Mouse (Mus musculus) hematopoietic stem cell, adult 5-6 weeks (primary cell): ENCODE measurements around the gene Stim2. TPM values are rescaled to one million over a fixed set of nuclear protein-coding genes. Genes with fewer than 3 reads are reported as not detected.

Experiments used
- ATAC-seq, 2 experiments: fragments of 125-278 bp in 1 of 2; replicated peaks in 1 of 2; 2 replicates each; pipeline ENCODE4 v1.8.0; 2016 to 2017; ENCODE audit warnings: inconsistent platforms in 2 of 2, mild to moderate bottlenecking in 2 of 2, moderate number of reproducible peaks in 2 of 2, low read depth in 1 of 2, moderate TSS enrichment in 1 of 2; ENCODE audit not compliant: low FRiP score in 2 of 2, poor library complexity in 2 of 2, severe bottlenecking in 2 of 2, insufficient read depth in 1 of 2, low TSS enrichment in 1 of 2
- total RNA-seq: library from RNA; stranded (forward); fragments of 172-1452, 232-1000 nt; gene quantifications from 2 replicates; pipeline ENCODE4 v1.2.3, GENCODE M21; 2017

Gene Stim2
- total RNA-seq, 1 experiment from 2014 or later: 24.5 TPM

DNA sequence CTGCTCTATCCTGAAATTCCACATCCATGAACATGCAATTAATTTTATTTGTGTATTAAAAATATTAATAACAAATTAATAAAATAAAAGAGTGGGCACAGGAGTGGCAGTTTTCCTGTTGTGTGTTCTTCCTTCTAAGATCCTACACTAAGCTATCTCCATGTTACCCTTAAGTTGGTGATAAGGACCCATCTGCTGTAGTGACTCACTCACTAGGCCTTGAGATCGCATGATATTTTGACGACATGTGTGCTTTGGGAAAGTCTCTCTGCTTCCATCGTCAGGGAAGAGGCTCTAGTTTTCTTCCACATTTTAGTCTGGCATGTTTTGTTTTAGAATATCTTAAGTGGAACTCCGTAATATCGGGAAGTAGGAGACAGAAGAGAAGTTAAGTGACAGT, 73.0 kb downstream of the Stim2 start:
- no peak for ATAC-seq

DNA sequence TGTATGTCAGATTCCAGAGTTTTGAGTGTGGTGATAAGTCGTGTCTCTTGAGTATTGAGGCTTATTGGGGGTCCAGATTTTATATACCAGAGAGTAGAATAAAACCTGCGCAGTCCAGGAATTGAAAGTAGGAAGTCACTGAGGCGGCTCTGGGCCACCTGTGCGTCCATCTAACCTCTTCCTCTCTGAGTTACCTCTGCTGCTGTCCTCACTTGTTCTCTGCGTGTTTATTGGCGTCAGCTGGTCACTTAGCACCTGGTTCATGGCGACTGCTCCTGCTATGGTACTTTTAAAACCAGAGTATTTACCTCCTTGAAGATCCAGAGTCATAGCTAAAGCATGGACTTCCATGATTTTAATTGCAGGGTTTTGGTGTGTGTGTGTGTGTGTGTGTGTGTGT, 73.4 kb downstream of the Stim2 start:
- ATAC-seq: 0 out of 4 replicates have a peak, but pooled peaks of 1 of the 2 experiments have one; percentile 27

DNA sequence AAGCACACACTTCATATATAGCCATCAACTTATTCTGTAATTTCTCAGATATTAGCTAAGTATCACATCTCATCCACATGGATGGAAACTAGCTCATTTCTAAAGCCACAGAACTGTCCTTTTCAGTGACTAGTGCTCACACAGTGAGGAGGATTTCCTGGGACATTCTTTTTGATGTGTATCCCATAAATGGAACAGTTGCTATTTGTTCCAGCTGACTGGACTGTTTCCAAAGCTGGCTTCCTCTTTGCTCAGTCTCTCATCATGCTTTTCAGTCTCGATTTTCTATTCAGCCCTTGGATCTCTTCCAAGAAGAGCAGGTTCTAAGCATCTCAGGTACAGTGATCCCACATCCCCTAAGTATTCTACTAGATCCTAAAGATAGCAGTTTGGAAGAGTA, 75.0 kb downstream of the Stim2 start:
- ATAC-seq: no peak

DNA sequence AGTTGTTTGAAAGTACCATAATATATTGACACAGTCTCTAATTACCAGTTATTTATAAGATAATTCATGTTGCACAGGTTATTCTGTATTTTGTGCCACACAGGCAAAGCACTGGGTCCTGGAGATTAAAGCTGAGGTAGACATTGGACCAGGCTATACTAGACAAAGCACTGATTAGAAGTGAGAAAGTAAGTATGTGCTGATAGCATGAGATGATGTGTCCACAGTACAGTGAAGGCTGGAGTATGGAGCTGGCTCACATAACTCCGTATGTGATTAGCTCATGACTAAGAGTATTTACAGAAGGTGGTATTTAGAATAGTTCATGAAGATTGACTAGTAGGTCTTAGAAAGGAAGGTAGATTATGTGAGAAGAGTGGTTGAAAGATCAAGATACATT, 81.7 kb downstream of the Stim2 start:
- no peak for ATAC-seq

DNA sequence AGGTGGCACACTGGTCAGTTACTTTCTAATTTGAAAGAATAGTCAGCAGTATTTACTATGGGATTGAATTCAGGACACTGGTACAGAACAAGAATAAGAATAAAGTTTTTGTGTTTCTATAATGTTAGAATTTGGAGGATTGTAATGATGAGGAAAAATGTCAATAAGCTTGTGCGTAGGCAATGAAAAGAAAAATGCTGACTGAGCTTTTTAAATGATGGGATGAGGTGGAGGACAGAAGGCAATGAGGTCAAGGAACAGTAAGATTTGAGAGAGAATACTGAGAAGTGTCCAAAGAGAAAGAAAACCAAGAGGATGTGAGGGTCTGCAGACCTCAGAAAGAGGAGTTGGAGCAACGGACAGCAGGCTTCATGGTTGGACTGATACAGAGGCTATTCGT, 89.6 kb downstream of the Stim2 start:
- no peak for ATAC-seq

DNA sequence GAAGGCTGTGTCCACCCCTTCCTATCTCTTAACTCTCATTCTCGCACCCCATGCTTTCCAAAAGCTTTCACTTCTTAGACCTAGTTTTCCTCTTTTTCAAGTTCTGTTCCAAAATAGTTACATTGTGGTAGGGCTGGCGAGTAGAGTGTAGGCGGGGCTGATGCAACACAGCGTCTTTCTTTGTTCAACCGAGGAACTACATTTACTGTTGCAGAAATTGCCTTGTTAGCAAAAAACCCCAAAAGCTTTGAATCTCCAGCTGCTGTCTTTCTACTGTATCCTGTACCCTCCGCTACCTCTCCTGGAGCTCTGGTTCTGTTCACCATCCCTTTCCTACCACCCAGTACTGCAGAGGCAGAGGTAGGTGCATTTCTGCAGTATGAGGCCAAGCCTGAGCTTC, 99.9 kb downstream of the Stim2 start:
- ATAC-seq: no peak

DNA sequence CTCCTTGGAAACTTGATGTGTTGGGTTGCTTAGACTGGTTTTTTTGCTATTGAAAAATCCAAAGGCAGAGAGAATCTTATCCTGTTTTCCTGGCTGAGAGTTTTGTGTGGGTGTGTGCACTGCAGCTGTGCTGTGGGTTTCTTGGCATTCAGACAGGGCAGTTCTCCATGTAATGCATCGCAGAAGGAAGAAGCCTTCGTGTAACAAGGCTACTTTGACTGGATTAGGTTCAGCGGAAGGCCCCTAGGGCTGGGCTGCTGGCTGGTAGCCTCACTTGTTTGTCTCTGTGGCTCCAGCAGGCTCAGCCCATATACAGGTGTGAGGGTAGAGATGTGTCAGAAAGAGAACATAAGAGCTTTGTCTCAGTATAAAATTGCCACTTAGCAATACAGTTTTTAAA, 102.6 kb downstream of the Stim2 start:
- peak; percentile 23 to 48; a peak in 2 of 4 replicates for ATAC-seq

DNA sequence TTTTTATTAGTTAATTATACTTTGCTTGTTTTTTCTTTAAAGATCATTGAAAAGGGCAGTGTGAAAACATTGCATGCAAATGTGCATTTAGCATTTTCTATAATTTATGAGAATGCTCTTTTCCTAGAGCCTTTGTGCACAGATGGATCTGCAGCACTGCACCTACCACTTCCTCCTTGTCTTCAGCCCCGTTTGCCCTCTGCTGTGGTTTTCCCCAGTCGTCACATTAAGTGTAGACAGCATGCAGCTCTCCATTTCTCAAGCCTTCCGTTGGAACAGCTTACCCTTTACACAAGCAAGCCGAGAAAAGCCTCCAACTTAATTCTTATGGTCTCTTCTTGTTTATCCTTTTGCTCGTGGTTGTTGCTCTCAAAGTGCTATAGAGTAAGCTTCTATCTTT, 103.0 kb downstream of the Stim2 start:
- ATAC-seq: peak; percentile 95 to 98

DNA sequence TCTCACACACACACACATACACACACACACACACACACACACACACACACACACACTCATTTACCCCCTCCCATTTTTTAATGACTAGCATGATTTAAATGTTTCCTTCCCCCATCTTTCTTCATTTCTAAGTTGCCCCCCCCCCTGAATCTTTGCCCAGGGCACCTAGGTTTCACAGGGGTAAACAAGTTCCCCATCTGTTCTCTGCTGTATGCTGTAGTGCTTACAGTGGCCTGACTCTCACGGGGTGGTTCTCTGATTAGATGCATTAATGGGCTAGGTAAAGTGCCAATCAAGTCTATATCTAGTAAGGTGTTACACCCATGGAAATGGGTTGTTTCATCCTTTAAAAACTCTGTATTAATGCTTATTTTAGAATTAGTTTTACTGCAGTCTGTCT, 103.7 kb downstream of the Stim2 start:
- ATAC-seq: peak; percentile 41 to 57; a peak in 1 of 4 replicates

DNA sequence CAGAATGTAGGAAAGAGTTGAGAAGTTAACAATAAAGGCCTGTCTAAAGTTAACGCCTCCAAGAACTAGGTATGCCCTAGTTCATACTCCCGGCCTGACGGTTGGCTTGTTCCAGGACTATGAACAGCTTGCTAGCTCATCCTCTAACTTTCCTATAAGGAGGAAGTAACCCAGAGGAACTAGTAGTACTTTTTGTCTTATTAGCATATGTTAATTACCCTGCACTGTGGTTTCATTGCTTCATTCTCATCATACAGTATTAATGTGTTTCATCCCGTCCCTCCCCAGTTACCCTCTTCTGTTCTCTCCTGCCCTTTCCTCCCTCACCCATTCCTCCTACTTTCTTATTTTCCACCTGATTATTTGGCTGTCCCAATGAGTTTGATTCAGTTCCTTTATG, 108.4 kb downstream of the Stim2 start:
- ATAC-seq: no peak

DNA sequence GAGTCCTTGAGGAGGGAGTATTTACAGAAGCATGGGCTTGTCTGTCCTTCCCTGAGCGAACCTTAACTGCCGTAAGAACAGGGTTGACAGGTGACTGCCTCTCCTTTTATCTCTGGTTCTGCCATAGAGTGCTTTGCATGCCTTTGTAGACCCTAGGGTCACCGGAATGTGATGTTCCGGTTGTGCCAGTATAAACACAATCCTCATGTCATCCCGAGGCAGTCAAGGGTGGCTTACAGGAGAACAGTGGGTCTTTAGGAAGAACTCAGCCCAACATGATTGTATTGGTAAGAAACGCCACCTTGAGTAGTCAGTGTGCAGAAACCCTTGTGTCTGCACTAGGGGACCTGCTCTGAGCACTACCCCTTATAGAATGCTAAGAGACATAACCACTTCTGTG, 108.8 kb downstream of the Stim2 start:
- ATAC-seq: no peak

DNA sequence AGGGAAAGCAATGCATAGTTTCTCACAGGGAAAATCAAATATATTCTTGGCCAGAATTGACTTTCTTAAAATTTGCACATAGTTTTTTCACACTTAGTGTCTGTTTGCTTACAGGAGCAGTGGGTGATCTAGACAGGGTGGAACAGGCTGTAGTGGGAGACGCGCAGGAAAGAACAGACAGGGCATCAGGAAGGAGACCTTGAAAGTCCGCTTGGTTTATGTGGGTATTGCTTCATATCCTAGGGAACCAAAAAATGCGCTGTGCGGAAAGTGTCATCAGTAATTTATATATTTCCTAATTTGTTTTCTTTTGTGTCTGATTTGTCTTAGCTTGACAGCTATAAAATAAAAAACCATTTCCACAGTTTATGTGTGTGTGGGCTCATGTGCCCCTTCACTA, 110.8 kb downstream of the Stim2 start:
- no peak; a peak in 1 of 4 replicates for ATAC-seq

DNA sequence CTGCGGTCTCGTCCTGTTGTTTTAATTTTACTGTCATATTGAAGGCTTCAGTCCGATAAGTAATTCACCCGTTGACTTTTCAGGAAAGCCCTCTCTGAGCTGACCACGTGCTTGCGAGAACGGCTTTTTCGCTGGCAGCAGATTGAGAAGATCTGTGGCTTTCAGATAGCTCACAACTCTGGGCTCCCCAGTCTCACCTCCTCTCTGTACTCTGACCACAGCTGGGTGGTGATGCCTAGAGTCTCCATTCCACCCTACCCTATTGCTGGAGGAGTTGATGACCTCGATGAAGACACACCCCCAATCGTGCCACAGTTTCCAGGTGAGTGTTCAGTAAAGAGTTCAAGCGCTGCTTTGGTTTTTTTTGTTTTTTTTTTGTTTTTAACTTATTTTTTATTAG, 112.5 kb downstream of the Stim2 start:
- ATAC-seq: no peak

DNA sequence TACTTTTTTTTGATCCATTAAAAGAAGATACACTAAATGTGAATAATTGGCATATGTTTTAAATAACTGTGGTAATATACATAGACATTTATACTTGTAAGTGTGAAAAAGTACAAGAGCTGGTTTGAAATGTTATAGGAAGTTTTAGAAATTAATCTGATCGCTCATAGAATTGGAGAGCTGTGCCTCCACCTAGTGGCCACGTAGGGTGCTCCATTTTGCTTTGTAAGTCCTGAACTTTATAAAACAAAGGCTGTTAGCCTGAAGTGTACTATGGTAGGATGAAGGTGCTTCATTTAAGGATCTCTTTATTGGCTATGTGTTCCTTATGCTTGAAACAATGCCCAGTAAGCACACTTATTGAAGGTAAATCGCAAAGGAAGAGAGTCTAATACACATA, 115.0 kb downstream of the Stim2 start:
- peak; percentile 53 to 78; a peak in 3 of 4 replicates for ATAC-seq

DNA sequence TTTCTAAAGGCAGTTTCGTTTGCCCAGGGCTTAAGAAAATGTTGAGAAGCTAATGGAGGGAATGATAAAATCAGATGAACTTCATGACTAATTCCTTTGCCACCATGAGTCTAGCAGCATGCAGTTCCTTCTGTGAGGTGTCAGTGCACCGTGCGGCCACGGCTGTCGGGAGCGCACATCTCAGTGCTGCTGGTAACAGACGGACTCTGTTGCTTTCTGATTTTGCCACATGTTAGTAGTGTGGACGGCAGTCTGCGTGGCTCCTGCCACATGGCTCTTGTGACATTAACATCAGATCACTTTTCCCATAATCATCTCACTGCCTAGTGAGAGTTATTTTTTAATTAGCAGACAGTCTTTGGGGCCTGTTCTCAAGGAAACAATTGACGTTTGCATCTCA, 118.2 kb downstream of the Stim2 start:
- no peak for ATAC-seq

DNA sequence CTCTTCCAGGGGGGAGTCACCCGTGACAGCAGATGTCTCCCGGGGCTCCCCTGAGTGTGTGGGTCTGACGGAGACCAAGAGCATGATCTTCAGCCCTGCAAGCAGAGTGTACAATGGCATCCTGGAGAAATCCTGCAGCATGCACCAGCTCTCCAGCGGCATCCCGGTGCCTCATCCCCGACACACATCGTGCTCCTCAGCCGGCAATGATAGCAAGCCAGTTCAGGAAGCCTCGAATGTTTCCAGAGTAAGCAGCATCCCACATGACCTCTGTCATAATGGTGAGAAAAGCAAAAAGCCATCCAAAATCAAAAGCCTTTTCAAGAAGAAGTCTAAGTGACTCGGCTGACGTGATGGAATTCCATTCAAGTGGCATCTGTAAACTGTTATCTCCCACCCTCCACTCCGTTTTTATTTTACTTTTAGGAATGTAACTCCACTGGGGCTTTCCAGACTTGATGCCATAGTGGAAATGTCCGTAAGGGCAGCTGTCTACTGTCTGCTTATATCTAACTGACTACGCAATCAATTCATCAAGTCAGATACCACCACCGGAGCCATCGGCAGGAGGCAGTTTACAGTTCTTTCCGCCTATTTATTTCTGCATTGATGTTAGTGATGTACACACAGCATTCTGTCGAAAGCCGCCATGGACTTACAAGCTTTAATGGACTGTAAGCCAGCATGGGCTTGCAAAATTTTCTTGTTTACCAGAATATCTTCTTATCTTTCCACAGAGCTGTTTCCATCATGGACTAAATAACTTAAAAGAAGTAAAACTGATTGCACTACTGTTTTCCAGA, 120.3 kb downstream of the Stim2 start:
- ATAC-seq: no peak

DNA sequence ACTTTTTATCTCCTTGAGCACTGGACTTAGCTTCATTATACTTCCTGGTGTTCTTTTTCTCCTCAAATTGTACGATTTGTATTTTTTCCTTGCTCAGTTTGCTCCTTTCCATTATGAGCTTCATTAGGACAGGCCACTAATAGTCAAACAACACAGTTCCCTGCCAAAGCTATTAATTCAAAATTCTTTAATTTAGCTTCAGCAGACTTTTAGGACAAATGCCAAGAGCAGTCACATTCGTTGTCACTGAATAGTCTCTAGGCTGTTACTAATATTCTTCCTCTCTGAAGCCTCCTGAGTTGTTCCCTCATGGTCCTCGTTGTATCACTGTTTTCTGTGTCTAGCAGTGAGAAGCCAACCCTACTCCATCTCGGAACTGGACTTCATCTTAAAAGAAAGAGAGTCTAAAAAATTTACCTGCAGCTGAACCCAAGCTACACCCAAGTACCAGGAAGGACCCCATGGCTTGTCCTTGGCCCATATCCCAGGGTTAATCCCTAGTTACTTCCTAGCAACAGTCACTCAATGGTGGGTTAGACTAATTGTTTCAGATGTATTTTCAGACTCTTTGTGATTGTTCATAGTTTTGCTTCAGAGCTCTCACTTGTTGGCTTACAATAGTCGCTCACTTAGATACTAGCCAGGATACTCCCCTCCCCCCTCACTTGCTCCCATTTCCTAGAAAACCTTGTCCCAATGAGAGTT, 149.9 kb downstream of the Stim2 start:
- ATAC-seq: no peak

DNA sequence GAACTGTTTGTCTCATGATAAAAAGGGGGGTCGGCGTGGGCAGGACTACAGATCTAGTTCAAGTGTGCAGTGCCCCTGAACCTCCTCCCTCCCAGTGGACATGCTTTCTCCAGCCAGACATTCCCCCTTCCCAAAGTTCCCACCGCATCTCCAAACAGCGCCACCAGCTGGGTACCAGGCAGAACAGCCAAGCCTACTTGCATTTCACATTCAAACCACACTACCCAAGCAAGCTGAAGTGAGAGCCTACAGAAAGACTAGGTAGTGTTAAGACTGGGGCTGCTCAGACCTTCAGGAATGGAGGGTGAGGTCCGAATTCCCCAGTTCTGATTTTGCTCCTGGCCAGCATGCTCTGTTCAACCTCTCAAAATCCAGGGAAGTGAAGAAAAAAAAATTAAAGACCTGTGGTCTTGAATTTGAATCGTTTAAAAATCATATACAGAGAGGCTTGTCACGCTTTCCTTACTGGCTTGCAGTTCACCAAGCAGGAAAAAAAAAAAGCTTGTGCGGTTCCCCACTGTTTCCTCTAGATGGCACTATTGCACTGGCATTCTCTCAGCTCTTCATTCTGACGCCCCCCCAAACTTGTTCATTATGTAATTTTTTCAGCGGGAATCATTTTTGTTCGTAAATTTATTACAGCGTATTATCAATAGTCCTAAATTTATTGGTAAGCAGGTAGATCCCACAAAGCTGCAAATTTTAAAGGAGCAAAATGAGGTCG, 156.4 kb downstream of the Stim2 start:
- peak; percentile 67; a peak in 2 of 4 replicates for ATAC-seq
